Mouse (Mus musculus) granulocyte monocyte progenitor cell, adult 5-6 weeks (primary cell): ENCODE results near the gene S100a3. TPM values are rescaled to one million over a fixed set of nuclear protein-coding genes. Genes with fewer than 3 reads are reported as not detected.

Experiments
- ATAC-seq: replicated peaks from 2 replicates; pipeline ENCODE4 v1.8.0; 2016; ENCODE audit warnings: mild to moderate bottlenecking, moderate TSS enrichment, inconsistent platforms; ENCODE audit not compliant: poor library complexity, severe bottlenecking
- total RNA-seq, 2 experiments: library from RNA; stranded (forward) in 1 of 2; stranded (reverse) in 1 of 2; fragments of 200-712, 200-1000 nt in 1 of 2; fragments of >200 nt in 1 of 2; fragmentation: Nextera tagmentation in 1 of 2; gene quantifications; 2 replicates each; pipeline ENCODE4 v1.2.3; 2014 to 2017

Gene S100a3
- total RNA-seq, 2 experiments from 2014 or later: not detected

DNA sequence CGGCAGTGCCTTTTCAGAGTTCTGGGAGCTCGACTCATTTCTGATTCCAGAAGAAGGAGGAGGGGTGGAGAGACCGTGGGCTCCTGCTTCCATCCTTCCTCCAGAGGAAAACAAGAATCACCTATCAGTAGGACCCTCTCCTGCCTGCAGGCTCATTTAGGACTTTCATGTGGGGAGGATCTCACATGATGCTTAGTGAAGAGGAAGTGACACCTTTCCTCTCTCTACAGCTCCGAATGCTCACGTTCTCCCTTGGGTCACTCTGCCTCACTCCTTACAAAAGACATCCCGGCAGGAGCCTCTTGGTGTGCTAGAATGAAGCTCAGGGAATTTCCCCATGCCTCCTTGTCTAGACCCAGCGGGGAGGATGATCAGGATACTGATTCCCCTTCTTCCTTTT lies 61.2 kb downstream of the S100a3 start:
- peak; percentile 78 for ATAC-seq

DNA sequence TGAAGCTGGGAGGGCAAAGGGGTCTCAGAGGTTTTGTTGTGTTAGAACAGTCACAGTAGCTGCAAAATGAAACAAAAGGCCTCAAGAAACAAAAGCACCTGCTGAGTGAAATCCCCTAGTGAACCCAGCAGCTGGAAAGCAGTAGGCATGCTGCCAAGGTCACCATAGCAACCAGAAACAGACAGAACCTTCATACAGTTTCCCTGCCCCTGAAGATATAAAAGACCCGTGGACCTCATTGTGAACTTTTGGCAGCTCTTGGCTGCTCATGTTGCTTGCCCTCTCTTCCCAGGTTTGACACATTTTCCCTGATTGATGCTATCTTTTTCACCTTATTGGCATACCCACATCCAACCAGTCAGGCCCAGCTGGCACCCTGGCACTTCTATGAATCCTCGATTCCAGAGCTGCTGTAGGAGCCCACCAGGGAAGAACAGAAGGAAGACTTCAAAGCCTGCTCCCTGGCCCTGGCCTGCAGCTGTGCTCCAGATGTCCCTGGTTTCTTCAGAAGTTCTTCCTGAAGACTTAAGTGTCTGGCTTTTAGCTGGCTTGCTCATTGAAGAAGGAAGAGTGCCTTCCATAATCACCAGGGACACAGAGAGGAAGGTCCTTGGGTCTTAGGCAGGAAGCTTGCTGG lies 63.2 kb downstream of the S100a3 start:
- ATAC-seq: no peak

DNA sequence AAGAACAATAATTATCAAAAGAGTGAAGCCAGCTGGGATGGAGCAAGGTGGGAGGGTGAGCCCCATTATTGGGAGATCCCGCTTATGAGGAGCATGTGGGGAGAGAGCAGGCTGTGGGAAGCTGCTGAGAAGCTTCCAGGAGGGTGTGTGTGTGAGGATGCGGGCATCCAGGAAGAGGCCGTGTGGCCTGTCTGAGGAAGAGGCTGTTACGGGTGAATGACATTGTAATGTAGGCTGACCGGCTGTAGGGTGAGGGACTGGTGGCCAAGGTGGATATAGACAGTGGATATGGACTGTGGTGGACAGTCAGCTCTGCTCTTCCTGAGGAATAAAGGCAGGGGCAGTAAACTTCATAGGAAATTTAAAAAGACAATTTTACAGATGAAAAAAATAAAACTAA lies 65.1 kb downstream of the S100a3 start:
- ATAC-seq: no peak

DNA sequence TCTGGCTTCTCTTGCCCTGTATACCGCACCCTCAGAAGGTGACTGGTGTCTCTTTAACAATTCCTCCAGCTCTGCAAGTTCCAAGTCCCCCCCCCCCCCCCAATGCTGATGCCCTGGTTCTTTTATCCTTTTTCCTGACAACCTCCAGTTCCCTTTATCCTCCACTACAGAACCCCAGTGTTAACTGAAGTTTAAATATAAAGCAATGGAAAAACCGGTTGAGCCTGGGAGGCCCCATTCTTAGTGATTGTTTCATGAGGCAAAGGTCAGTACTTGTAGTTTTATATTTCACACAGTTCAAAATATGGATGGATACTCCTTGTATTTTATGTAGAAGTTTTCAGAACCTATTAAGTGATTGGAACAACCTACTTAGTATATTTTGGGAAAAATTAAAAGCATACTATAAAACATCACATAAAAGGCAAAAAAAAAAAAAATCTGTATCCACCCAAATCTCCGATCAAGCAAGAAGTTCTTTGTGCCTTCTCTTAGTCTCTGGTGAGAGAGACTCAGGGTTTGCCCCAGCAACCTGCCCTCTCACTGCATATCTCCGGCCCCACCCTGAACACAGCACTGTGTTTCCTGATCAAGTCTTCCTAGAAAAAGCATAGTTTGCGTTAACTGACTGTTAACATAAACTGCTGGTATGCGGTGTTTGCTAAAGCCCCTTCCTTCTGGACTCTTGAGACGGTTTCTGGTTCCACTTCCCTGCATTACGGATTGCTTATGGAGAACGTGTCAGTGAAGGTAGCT lies 66.1 kb downstream of the S100a3 start:
- ATAC-seq: no peak

DNA sequence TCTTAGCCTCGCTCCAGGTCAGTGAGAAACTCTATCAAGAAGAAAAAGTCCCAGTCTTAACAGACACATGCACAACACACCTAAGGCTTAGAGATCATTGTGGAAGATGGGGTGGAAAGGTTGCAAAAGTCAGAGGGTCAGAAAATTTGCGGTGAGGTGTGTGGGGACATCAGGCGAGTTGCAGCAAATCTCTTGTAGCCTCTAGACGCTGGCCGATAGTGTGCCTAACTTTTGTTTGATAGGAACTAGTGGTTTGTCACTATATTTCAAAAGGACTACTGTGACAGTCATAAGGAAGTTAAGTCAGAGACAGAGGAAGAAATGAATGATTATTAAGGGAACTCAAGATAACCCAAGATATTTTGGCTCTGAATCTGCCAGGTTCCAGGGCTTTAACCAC lies 67.0 kb downstream of the S100a3 start:
- peak; percentile 57 for ATAC-seq

DNA sequence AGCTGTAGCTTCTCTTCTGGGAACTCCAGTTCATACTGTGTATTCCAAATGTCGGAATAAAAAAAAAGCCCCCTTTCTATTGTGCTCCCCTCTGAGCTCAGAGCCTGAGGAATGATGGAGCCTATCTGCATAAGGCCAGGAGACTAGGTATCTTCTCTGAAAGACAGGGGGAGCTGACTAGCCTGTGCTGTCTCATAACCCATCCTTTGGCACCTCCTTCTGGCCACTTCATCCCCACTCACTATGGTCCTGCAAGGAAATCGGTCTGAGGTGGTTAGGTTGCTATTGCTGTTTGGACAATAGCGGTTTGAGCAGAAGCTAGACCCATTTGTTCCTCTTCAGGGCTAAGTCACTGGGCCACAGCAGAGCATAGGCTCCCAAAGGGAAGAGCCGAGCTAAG lies 67.4 kb downstream of the S100a3 start:
- peak; percentile 26; the same call in 1 of the 2 replicates for ATAC-seq

DNA sequence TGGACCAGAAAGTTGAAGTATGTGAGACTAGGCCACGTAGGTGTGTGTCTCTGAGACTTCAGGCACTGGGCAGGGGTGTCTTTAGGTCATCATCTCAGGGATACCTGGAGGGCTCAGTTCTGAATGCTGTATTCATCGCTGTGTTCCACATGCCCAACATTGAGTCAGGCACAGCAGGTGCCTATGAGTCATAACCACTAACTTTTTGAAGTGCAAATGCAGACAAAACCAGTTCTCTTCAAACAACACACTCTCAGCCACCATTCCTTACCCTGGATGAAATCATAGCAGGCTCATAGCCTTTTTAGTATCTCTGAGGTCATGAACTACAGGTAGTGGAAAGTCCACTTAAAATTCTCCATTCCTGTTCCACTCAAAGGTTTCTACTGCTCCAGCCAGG lies 68.9 kb downstream of the S100a3 start:
- no peak for ATAC-seq

DNA sequence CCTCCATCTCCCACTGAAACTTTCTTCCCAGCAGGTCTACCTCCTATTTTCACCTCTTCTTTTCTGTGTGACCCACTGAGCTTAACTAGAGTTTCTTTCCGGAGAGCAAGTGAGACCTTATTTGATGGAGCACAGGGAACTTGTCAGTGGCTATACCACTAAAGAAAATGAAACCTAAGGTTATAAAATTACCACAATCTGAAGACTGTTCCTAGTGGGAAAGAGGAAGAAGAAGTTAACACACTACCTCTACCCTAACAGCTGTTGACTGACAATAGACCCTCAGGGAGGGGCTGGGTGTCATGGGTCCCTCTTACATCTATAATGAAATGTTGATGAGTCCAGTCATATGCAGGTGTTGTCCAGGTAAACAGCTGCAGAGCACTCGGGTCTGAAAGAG lies 71.6 kb downstream of the S100a3 start:
- ATAC-seq: peak; percentile 75

DNA sequence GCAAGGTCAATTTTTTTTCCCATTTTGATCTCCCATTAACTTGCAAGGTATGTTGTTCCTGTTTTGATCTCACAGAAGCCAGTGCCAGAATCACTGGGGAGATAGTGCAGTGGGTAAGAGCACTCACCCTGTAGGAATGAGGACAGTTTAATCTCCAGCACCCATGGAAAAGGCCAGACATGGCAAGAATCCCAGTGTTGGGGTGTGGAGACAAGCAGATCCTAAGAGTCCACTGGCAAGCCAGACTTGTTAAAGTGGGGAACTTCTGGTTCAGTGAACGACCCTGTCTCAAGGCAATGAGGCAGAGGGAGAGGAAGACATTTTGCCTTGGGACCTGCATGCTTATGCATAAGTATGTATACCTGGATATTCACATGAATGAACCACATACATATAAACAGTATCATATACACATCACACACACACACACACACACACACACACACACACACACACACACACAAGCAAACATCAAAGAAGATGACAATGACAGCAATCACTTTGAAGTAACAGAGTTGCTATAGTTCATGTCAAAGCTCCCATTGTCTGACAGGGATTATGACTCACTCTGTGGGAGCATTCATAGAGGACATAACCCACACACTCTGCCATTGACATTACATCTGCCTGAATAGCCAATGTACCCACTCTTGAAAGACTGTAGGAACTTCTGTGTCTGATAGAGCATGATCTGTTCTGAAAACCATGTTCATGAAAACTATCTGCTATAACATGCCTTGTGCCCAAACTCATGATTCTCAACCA lies 78.3 kb downstream of the S100a3 start:
- no peak for ATAC-seq

DNA sequence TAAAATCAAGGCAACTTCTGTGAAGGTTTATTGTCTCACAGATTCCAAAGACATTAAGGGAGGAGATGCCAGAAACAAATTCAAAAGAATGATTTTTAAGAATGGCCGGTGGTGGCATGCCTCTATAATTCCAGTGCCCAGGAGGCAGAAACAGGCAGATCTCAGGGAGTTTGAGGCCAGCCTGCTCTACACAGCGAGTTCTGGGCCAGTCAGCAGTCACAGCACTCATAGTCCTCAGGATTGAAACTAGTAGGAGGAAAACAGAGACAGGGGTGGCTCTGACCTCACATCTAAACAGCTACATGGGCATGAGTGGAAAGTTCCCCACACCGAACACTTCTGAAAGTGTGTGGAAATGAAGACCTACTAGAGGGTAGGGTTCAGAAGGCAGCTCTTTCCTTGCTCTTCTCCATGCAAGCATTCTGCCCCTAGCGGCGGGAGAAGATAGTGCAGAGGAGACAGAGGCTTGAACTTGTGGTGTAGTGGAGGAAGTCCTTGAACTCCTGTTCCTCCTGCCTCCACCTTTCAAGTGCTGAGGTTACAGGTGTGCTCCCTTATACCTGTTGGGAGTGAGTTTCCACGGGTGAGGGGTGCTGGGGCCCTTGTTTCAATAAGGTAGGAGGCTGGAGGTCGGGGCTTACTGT lies 79.3 kb downstream of the S100a3 start:
- ATAC-seq: peak; percentile 87

DNA sequence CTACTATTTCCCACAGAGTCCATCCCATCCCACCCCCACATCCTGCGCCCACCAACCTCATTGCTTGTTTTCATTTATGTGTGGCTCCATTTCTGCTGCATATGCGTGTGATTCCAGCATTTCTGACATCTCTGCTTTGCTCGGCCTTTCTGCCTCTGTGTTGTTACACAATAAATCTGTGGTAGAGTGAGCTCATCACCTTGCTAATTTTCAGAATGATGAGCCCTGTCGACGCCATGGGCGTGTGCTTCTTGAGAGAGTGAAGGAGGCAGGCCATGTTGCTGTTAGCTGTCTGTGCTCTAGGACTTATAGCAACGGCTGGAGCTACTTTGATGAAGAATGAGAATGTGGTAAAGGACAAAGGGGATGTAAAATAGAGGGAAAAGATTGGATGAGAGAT lies 80.6 kb downstream of the S100a3 start:
- ATAC-seq: no peak

DNA sequence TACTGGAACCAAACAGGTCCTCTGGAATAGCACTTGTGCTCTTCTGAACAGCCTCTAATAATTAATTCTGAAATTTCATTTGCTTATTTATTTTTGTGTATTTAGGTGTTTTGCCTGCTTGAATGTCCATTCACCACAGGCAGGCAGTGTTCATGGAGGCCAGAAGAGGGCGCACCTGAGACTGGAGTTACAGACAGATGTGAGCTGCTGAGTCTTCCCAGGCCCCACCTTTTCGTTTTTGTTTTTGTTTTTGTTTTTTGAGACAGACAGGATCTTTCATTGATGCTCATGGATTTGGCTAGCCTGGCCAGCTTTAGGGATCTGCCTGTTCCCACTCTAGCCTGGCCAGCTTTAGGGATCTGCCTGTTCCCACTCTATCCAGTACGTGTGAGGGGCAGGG lies 83.8 kb downstream of the S100a3 start:
- peak; percentile 65 for ATAC-seq

DNA sequence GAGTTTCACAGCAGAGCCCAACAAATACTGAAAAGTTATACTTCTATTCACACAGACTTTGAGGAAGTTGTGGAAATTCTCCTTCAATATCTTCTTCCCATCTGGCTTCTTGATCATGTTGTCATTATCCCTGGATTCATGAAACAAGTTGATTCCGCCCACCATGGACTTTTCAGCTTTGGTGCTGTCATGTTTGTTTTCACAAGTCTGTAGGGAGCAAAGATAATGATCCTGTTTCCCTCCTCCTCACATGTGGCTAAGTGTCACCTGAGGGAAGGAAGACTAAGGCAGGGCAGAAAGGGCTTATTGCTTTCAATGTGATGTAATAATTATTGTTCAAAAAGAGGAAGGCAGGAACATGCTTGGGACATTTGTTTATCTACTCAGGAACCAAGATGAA lies 86.9 kb downstream of the S100a3 start:
- peak; percentile 35; the same call in 1 of the 2 replicates for ATAC-seq

DNA sequence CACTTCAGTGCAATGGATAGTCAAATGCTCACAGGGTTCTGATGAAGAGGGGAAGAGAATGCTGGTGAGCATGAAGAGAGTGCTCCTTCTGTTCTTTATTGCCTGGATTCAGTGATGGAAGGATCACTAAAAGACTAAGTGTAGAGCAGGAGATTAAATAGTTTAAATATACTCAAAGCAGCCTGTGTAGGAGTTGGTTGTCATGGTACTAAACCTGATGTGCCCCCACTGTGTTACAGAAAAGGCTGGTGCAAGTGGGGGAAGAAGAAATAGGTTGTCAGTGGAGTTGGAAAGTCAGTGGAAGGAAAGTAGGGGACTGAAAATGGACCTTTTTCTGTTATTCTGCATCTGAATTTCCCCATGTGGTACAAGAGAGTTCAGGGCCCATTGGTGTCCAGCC lies 88.6 kb downstream of the S100a3 start:
- ATAC-seq: no peak

DNA sequence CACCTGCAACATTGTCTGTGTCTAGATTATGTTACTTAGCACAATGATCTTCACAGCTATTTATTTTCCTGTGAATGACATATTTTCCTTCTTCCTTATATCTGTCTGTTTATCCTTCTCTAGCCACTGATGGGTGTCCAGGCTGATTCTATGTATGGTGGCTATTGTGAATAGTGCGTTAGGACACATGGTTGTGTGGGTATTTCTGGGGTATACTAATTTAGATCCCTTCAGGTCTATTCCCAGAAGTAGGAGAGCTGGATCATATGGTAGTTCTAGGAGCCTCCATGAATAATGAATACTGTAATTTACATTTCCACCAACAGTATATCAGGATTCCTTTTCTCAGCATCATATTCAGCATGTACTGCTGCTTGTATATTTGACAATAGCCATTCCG lies 89.5 kb downstream of the S100a3 start:
- no peak for ATAC-seq

Other genes with a start within 250 kb of the S100a3 start
- gene Slc27a3, start 170.6 kb upstream of the S100a3 start, total RNA-seq (2014; fragmentation: Nextera tagmentation): 2.1 and 4.2 TPM in 2 replicates
- 0.88 and 0.99 TPM in 2 replicates for gene Slc27a3, start 170.6 kb upstream of the S100a3 start, total RNA-seq (2017)
- 29.3 and 47.1 TPM in 2 replicates for gene Ints3, start 127.0 kb upstream of the S100a3 start, total RNA-seq (2014; fragmentation: Nextera tagmentation)
- gene Ints3, start 127.0 kb upstream of the S100a3 start, total RNA-seq (2017): 18.4 and 25.9 TPM in 2 replicates
- gene Npr1, start 94.7 kb upstream of the S100a3 start, total RNA-seq (2014; fragmentation: Nextera tagmentation): 0.82 TPM in 1 of 2 replicates, not detected in the other
- gene Npr1, start 94.7 kb upstream of the S100a3 start, total RNA-seq (2017): not detected in 2 replicates
- 120 and 128 TPM in 2 replicates for gene Ilf2, start 84.5 kb upstream of the S100a3 start, total RNA-seq (2014; fragmentation: Nextera tagmentation)
- 176 and 204 TPM in 2 replicates for gene Ilf2, start 84.5 kb upstream of the S100a3 start, total RNA-seq (2017)
- gene Snapin, start 69.5 kb upstream of the S100a3 start, total RNA-seq (2014; fragmentation: Nextera tagmentation): 31.7 and 47.1 TPM in 2 replicates
- gene Snapin, start 69.5 kb upstream of the S100a3 start, total RNA-seq (2017): 35.5 and 44.1 TPM in 2 replicates
- gene Chtop, start 51.1 kb upstream of the S100a3 start, total RNA-seq (2014; fragmentation: Nextera tagmentation): 97.6 and 127 TPM in 2 replicates
- gene Chtop, start 51.1 kb upstream of the S100a3 start, total RNA-seq (2017): 93.2 and 107 TPM in 2 replicates
- gene S100a1, start 46.2 kb upstream of the S100a3 start, total RNA-seq (2014; fragmentation: Nextera tagmentation): 106 and 130 TPM in 2 replicates
- 119 and 162 TPM in 2 replicates for gene S100a1, start 46.2 kb upstream of the S100a3 start, total RNA-seq (2017)
- gene S100a13, start 46.1 kb upstream of the S100a3 start, total RNA-seq (2014; fragmentation: Nextera tagmentation): 60.2 and 62.1 TPM in 2 replicates
- gene S100a13, start 46.1 kb upstream of the S100a3 start, total RNA-seq (2017): 73.2 and 77.0 TPM in 2 replicates
- not detected in 2 replicates for gene S100a14, start 33.7 kb upstream of the S100a3 start, total RNA-seq (2014; fragmentation: Nextera tagmentation)
- not detected in 2 replicates for gene S100a14, start 33.7 kb upstream of the S100a3 start, total RNA-seq (2017)
- not detected in 2 replicates for gene S100a16, start 23.3 kb upstream of the S100a3 start, total RNA-seq (2014; fragmentation: Nextera tagmentation)
- not detected in 2 replicates for gene S100a16, start 23.3 kb upstream of the S100a3 start, total RNA-seq (2017)
- gene S100a2, start 29.7 kb downstream of the S100a3 start, total RNA-seq (2014; fragmentation: Nextera tagmentation): not detected in 2 replicates
- not detected in 2 replicates for gene S100a2, start 29.7 kb downstream of the S100a3 start, total RNA-seq (2017)
- not detected in 2 replicates for gene Gm42674, start 41.3 kb downstream of the S100a3 start, total RNA-seq (2014; fragmentation: Nextera tagmentation)
- not detected in 2 replicates for gene Gm42674, start 41.3 kb downstream of the S100a3 start, total RNA-seq (2017)
- 20.4 and 46.6 TPM in 2 replicates for gene S100a4, start 43.2 kb downstream of the S100a3 start, total RNA-seq (2014; fragmentation: Nextera tagmentation)
- gene S100a4, start 43.2 kb downstream of the S100a3 start, total RNA-seq (2017): 21.0 and 41.8 TPM in 2 replicates
- gene S100a5, start 47.9 kb downstream of the S100a3 start, total RNA-seq (2014; fragmentation: Nextera tagmentation): not detected in 2 replicates
- not detected in 2 replicates for gene S100a5, start 47.9 kb downstream of the S100a3 start, total RNA-seq (2017)
- 3.6 and 13.4 TPM in 2 replicates for gene S100a6, start 52.3 kb downstream of the S100a3 start, total RNA-seq (2014; fragmentation: Nextera tagmentation)
- 13.0 and 18.6 TPM in 2 replicates for gene S100a6, start 52.3 kb downstream of the S100a3 start, total RNA-seq (2017)
- gene S100a7a, start 93.4 kb downstream of the S100a3 start, total RNA-seq (2014; fragmentation: Nextera tagmentation): not detected in 2 replicates
- gene S100a7a, start 93.4 kb downstream of the S100a3 start, total RNA-seq (2017): not detected in 2 replicates
- gene S100a8, start 108.4 kb downstream of the S100a3 start, total RNA-seq (2014; fragmentation: Nextera tagmentation): 347 and 679 TPM in 2 replicates
- 895 and 1,441 TPM in 2 replicates for gene S100a8, start 108.4 kb downstream of the S100a3 start, total RNA-seq (2017)
- gene S100a9, start 135.1 kb downstream of the S100a3 start, total RNA-seq (2014; fragmentation: Nextera tagmentation): 129 and 333 TPM in 2 replicates
- gene S100a9, start 135.1 kb downstream of the S100a3 start, total RNA-seq (2017): 894 and 951 TPM in 2 replicates
- not detected in 2 replicates for gene Pglyrp4, start 166.3 kb downstream of the S100a3 start, total RNA-seq (2014; fragmentation: Nextera tagmentation)
- gene Pglyrp4, start 166.3 kb downstream of the S100a3 start, total RNA-seq (2017): not detected in 2 replicates
- gene Gm5849, start 217.3 kb downstream of the S100a3 start, total RNA-seq (2014; fragmentation: Nextera tagmentation): not detected in 2 replicates
- gene Gm5849, start 217.3 kb downstream of the S100a3 start, total RNA-seq (2017): not detected in 2 replicates